Mouse (Mus musculus) thymus, postnatal 0 days (tissue): ENCODE data around the gene Cntn4. TPM values are rescaled to one million over a fixed set of nuclear protein-coding genes. Genes with fewer than 3 reads are reported as not detected.

Source experiments
- DNase-seq: peaks from one replicate; pipeline ENCODE4 v3.0.0-alpha.2; 2015; ENCODE audit warnings: low spot score
- polyA plus RNA-seq: library from polyadenylated mRNA; unstranded; fragments of >200 nt; fragmentation: Nextera tagmentation; extraction: Ambion mirVana; gene quantifications from 2 replicates; pipeline ENCODE4 v1.2.1, GENCODE M21; 2015

Cntn4 gene
- polyA plus RNA-seq, 1 experiment from 2014 or later, result 0.16 TPM

GRCm38 (mm10) chr6:106643026-106643425 is 965.6 kb downstream of the Cntn4 start:
- DNase-seq, result no peak

GRCm38 (mm10) chr6:106645496-106646211 is 968.2 kb downstream of the Cntn4 start:
- no peak for DNase-seq

GRCm38 (mm10) chr6:106646945-106647344 is 969.5 kb downstream of the Cntn4 start:
- DNase-seq, result no peak

- peak; percentile 64 for DNase-seq
Observed at GRCm38 (mm10) chr6:106663780-106664651, 986.6 kb downstream of the Cntn4 start.

GRCm38 (mm10) chr6:106675581-106675980 is 998.1 kb downstream of the Cntn4 start:
- DNase-seq, result no peak

GRCm38 (mm10) chr6:106701931-106702330 is 1024.5 kb downstream of the Cntn4 start:
- no peak for DNase-seq

- no peak for DNase-seq
Observed at GRCm38 (mm10) chr6:106705506-106706035, 1028.1 kb downstream of the Cntn4 start.

- no peak for DNase-seq
Observed at GRCm38 (mm10) chr6:106725642-106726041, 1048.2 kb downstream of the Cntn4 start.

- peak; percentile 27 for DNase-seq
Observed at GRCm38 (mm10) chr6:106726078-106726477, 1048.6 kb downstream of the Cntn4 start.

GRCm38 (mm10) chr6:106727703-106728102 is 1050.2 kb downstream of the Cntn4 start:
- no peak for DNase-seq

- DNase-seq, result no peak
Observed at GRCm38 (mm10) chr6:106729682-106730314, 1052.3 kb downstream of the Cntn4 start.

- DNase-seq, result no peak
Observed at GRCm38 (mm10) chr6:106732563-106732962, 1055.1 kb downstream of the Cntn4 start.

GRCm38 (mm10) chr6:106738229-106738628 is 1060.8 kb downstream of the Cntn4 start:
- no peak for DNase-seq

- DNase-seq, result no peak
Observed at GRCm38 (mm10) chr6:106740244-106740825, 1062.9 kb downstream of the Cntn4 start.

- peak; percentile 23 for DNase-seq
Observed at GRCm38 (mm10) chr6:106743556-106744233, 1066.2 kb downstream of the Cntn4 start.

GRCm38 (mm10) chr6:106745673-106746394 is 1068.4 kb downstream of the Cntn4 start:
- DNase-seq, result no peak

- no peak for DNase-seq
Observed at GRCm38 (mm10) chr6:106747251-106747650, 1069.8 kb downstream of the Cntn4 start.

- no peak for DNase-seq
Observed at GRCm38 (mm10) chr6:106747804-106748203, 1070.3 kb downstream of the Cntn4 start.
